11 mouse cellular contexts compared by ENCODE assay signal in genomic region chr2:142883625-142883994, GRCm38 (mm10).
"Had no signal": no experiment of that assay in that cellular context is flagged by ENCODE, and none has a peak within 500 bp of the region (broad histone marks: within the 10 kb centered on the region; RNA-seq: fewer than 3 reads in every experiment).

No protein-coding gene starts in this region.

- H3K4me1 ChIP-seq: midbrain, embryonic 15.5 days; neural tube, embryonic 13.5 days had no signal

- H3K9ac ChIP-seq: limb, embryonic 12.5 days; midbrain, embryonic 15.5 days; neural tube, embryonic 13.5 days had no signal

- DNase-seq: lung, adult 18-20 months; right cerebral cortex, postnatal 4 days; spleen, adult 18-20 months; thymus, adult 18-20 months; thymus, postnatal 14 days had no signal

- H3K4me3 ChIP-seq: limb, embryonic 12.5 days; midbrain, embryonic 10.5 days; midbrain, embryonic 15.5 days; neural tube, embryonic 13.5 days had no signal

- H3K4me2 ChIP-seq: limb, embryonic 12.5 days; midbrain, embryonic 15.5 days; neural tube, embryonic 13.5 days had no signal

- H3K27me3 ChIP-seq: limb, embryonic 12.5 days; midbrain, embryonic 15.5 days; neural tube, embryonic 13.5 days had no signal

- ATAC-seq: inflammation-experienced regulatory T-cells, adult 6 months; intestine, postnatal 0 days; midbrain, embryonic 15.5 days had no signal

- H3K9me3 ChIP-seq: limb, embryonic 12.5 days; midbrain, embryonic 10.5 days; midbrain, embryonic 15.5 days; neural tube, embryonic 13.5 days had no signal

- H3K27ac ChIP-seq: limb, embryonic 12.5 days; midbrain, embryonic 15.5 days; neural tube, embryonic 13.5 days had no signal

- H3K36me3 ChIP-seq: limb, embryonic 12.5 days; midbrain, embryonic 10.5 days; midbrain, embryonic 15.5 days; neural tube, embryonic 13.5 days had no signal
